Mouse (Mus musculus) cerebellum, postnatal 14 days (tissue): Measurements from ENCODE around the gene Mdh1.
"Not testable (repeated sequence)": the region's sequence is repeated elsewhere in the genome, so short reads cannot be mapped to it uniquely, and the experiment has no call there.

Experiments
- DNase-seq, 2 experiments: peaks; one replicate each; pipeline ENCODE4 v3.0.0; 2021; ENCODE audit warnings: mixed read lengths in 2 of 2

Gene Mdh1

DNA sequence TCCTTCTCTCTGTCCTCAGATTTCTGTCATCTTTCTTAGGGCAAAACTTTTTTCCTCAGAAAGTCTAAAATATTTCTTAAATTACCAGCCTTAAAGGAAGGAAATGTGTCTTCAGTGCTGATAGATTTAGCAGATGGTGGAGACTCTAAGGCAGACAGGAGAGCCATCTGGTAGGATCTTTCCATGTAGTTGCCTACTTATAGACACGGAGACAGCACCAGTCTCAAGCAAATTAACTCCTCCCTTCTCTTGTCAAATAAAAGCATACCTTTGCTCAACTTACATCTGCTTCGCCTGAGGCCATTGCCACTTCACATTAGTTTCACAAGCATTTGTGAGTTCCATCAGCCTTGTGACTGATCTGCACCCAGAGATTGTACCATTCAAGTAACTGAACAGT is 27.1 kb downstream of the Mdh1 start:
- no peak for DNase-seq

- DNase-seq = no peak
These were observed 29.4 kb downstream of the Mdh1 start for GRCm38 (mm10) chr11:21542731-21543130.

DNA sequence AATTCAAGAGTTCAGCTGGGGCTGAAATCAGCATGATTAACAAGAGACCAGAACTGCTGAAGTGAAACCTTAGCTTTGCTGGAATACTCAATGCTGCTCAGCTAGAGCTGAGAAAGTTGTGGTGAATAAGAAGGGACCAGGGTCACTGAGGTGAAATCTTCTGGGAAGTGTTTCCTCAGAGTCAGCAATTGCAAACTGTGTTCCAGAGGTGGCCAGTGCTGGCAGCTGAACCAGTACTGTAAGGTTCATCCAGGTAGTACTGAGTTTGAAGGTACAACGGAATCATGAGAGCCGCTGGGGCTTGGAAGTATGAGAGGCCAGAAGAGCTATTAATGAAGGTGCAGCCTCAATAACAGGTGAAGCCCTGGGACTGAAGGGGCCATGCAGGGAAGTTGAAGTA is 31.5 kb downstream of the Mdh1 start:
- DNase-seq = no peak

DNA sequence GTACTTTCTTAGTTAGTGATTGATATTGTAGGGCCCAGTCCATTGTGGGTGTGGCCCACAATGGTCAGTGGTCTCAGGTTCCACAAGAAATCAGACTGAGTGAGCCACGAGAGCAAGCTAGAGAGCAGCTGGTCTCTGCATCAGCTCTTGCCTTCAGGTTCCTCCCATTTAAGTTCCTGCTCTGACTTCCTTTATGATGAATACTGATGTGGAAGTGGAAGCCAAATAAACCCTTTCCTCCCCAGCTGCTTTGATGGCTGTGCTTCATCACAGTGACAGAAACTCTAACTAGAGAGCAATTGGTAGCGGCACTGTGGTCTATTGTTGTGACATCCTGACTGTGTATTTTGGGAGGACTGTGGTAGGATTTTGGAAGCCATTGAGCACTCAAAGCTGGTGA is 32.1 kb downstream of the Mdh1 start:
- DNase-seq = no peak

- not testable (repeated sequence) for DNase-seq
These were observed 41.3 kb downstream of the Mdh1 start for GRCm38 (mm10) chr11:21530856-21531255.

- DNase-seq = no peak
These were observed 43.3 kb downstream of the Mdh1 start for GRCm38 (mm10) chr11:21528676-21529394.

- DNase-seq = no peak
These were observed 54.4 kb downstream of the Mdh1 start for GRCm38 (mm10) chr11:21517726-21518125.

DNA sequence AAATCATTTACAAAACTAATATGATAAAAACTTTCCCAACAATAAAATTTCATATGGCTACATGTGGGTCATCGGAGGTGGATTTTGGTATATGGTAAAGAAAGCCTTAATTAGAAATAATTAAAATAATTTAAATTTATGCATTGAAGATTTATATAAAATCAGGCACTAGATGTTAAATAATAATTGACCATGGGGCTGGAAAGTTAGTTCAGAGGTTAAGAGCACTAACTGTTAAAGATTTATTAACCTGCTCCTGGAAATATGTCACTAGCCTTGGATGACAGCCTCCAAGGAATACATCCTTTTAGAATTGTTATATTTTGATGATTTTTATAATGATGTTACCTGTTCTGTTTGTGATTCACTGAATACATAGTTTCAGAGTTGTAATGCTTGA is 55.8 kb downstream of the Mdh1 start:
- not testable (repeated sequence) for DNase-seq

- not testable (repeated sequence) for DNase-seq
These were observed 61.6 kb downstream of the Mdh1 start for GRCm38 (mm10) chr11:21510577-21510976.

DNA sequence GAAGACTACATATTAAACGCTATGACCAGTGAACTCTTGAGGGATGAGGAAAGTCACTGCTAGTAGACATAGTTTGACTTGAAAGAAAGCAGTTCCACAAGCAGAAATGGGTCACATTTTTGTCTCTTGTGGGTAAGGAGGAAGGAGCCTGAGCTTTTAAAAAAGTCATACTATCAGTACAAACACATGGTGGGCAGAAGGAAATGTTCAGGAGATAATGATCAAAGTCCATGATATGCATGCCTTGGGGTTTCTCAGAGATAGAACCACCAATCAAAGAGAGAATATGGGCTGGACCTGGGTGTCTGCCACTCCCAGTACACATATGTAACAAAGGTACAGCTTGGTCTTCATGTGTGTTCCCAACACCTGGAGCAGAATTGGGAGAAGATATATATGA is 63.5 kb downstream of the Mdh1 start:
- DNase-seq = not testable (repeated sequence)

DNA sequence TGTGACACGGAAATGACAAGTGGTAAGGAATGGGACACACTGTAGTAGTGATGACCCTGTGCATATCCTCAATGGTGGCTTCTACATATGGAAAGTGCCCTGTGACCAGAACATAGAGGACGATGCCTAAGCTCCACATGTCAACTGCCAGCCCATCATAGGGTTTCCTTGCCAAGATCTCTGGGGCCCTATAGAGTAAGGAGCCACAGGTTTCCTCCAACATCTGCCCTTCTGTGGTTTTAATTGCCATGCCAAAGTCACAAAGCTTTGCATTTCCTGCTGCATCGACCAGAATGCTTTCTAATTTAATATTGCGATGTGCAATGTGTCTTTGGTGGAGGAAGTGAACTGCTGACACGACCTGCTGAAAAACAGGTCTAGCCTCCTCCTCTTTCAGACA is 65.1 kb downstream of the Mdh1 start:
- DNase-seq = not testable (repeated sequence)
